Mouse (Mus musculus) megakaryocyte, embryonic 14.5 days (primary cell): ENCODE data around the gene Zfp128.

Source experiments
- FLI1 ChIP-seq: IDR thresholded peaks from 2 replicates; pipeline ENCODE4 v1.6.1; 2012; ENCODE audit warnings: low read length, inconsistent platforms, mixed read lengths
- GATA1 ChIP-seq: IDR thresholded peaks from 3 replicates; pipeline ENCODE4 v1.6.1; 2012; ENCODE audit warnings: mixed read lengths, low read length, inconsistent platforms, borderline replicate concordance

DNA sequence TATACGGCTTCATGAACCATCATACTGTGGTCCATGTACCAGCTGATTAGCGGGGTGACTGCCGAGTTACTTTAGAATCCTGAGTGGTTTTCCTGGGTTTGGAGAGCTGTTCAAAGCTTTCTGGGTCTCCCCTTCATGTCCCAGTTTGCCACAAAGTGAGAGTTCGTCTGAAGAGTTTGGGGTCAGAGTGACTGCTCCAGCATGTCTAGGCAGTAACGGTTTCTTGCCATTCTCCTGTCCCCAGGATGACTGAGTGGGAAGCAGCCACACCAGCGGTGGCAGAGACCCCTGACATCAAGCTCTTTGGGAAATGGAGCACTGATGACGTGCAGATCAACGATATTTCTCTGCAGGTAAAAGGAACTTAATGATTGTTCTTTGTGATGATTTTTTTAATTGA, 41.8 kb downstream of the Zfp128 start:
- TF ChIP-seq FLI1 (no peak), GATA1 (no peak)
